Mouse (Mus musculus) skeletal muscle tissue, adult 2 months (tissue): Measurements from ENCODE around the gene Zfp146.
A peak's percentile ranks its signal among the peaks of the same experiment; 100 is the strongest.
"Not testable (repeated sequence)": the region's sequence is repeated elsewhere in the genome, so short reads cannot be mapped to it uniquely, and the experiment has no call there.

Source experiments
- DNase-seq: peaks from one replicate; pipeline ENCODE4 v3.0.0-alpha.2; 2012; ENCODE audit warnings: low read depth, low spot score

Zfp146 gene

GRCm38 (mm10) chr7:30129900-30130299, 39.6 kb downstream of the Zfp146 start:
- no peak for DNase-seq

GRCm38 (mm10) chr7:30122188-30122530, 47.4 kb downstream of the Zfp146 start:
- DNase-seq = no peak

- DNase-seq = peak; percentile 73
Measured at GRCm38 (mm10) chr7:30121308-30122187, 48.0 kb downstream of the Zfp146 start, which contains the start of gene Zfp382. Gene Zfp382, plus strand, starts transcription at chr7:30121942.

DNA sequence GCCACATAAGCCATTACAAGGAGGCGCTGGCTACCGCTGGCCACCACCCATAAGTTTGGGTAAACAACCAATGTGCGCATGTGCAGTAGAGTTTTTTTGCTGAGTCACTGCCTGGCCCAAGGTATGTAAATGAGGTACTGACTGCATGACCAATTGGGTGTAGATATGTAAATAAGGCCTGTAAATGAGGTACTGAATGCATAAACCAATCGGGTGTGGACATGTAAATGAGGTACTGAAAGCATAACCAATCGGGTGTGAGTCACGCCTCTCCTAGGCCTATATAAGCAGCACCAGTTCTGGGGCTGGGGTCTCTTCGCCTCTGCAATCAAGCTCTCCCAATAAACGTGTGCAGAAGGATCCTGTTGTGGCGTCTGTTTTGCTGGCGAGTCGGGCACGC, 51.6 kb downstream of the Zfp146 start:
- DNase-seq = not testable (repeated sequence)

DNA sequence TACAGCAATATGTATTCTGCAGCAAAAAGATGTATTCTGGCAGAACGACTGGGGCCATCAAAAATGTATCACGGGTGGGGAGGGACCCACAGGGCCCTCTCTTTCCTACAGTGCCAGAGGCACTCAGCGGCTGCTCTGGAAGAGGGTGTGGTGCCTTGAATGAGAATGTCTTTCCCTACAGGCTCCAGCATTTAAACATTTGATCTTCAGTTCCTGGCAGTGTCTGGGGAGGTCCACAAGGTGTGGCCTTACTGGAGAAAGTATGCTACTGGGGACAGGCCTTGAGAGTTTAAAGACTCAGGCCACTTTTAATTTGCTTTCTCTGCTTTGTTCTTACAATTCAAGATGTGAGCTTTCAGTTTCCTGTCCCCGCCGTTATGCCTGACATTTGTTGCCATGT, 53.5 kb downstream of the Zfp146 start:
- no peak for DNase-seq
